Mouse (Mus musculus): ENCODE data around the gene Arhgap8.
"Not testable (repeated sequence)": the region's sequence is repeated elsewhere in the genome, so short reads cannot be mapped to it uniquely, and the experiment has no call there.

Gene Arhgap8

DNA sequence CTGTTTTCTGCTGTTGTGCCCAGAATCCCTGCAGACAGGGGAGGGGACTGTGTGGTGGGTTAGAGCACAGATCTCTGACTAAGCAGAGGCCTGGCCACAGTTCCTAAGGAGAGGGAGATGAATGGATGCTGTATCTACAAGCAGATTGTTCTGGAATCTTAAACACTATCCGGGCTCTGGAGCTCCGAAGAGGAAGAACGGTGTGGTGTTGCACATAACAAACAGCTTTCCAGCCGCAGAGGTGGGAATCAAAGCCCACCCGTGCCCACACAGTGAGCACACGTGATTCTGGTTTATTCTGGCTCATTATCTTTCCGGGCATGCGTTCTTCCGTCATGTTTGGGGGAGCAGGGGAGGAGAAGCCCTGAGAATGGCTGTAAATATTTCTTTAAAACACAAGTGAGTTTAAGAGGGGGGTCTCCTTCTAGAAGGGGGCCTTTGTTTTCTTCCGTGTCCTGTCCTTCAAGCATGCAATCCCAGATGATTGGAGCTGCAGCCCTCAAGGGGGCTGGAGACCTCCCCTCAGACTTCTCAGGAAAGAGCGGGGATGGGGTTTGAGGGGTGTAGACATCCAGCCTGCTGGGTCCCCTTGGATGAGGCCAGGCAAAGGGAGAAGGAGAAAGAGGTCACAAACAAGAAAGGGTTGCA is 16.6 kb downstream of the Arhgap8 start:
- no peak for DNase-seq (ENCODE audit: low spot score)

DNA sequence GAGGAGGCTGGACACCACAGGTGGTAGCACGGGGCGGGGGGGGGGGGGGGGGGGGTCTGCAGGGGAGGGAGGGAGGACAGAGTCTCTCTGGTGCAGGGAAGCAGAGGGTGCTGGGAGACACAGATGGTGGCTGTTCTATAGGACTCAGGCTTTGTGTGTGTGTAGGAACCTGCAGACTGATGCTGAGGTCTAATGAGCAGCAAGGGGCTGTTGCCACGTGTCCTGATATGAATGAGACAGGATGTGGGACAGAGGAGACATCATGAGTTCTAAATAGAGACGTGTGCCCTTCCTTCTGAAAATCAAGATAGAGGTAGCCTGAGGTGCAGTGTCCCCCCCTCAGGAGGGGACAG is 17.1 kb downstream of the Arhgap8 start:
- no peak for DNase-seq (ENCODE audit: low spot score)

DNA sequence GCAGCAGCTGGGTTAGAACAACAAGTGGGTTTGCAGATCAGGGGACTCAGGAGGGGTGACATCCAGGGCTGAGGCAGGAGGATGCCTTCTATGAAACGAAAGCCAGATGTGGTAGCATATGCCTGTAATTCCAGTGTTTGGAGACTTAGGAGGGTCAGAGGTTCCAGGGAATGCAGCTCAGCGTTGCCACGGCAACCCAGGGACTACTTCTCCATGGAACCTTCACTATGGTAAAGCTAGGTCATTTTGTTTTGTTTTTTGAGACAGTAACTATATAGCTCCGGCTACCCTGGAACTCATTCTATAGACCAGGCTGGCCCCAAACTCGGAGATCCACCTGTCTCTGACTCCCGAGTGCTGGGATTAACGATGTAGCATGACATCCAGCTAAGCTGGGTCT is 18.4 kb downstream of the Arhgap8 start:
- DNase-seq (ENCODE audit: low spot score) = no peak

DNA sequence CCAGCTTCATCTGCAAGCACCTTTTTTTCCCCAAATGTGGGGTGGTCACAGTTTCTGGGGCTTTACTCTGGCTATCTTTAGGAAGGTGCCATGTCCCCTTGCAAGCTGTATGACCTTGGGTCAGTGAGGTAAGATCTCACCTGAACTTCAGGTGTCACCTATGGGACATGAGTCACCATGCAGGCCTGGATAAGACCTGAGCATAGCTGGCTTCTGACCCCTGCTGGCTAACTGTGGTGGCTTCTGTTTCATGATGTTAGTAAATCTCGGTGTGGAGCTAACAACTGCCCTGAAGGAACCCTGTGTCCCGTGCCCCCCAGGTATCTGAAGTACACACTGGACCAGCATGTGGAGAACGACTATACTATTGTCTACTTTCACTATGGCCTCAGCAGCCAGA is 21.7 kb downstream of the Arhgap8 start:
- DNase-seq (ENCODE audit: low spot score) = no peak

DNA sequence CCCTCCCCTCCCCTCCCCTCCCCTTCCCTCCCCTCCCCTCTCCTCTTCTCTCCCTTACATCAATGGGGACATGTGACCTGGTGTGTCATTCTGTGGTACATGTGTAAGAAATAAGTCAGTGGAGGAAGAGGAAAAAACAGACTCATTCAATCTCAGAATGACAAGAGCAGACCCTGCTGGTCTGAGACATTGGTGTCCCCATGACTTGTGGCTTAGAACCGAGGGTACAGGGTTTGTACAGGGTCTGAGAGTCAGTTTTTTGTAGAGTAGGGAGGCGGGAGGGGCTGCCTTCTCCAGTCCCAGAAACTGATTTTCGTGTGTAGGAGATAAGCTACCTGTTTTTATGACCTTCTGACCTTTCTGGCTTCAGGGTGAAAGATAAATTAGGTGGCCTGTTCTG is 23.5 kb downstream of the Arhgap8 start:
- no peak for DNase-seq (ENCODE audit: low spot score)

DNA sequence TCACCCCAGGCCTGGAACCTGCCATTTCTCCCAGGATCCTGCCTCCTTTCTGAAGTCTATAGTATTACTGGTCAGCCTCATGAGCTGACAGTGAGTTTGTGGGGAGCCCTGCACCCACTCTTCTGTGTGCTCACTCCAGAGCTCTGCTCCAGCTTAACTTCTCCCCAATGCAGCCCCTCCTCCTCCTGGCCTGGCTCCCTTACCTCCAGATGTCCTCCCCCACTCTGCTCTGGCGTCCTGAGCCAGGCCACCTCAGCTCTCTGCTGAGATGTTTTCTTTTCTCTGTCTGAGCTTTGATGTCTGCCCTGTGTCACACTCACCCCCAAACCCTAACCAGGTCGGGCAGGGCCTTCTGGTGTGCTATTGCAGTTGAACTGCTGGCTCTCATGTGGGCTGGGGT is 24.5 kb downstream of the Arhgap8 start:
- no peak for DNase-seq (ENCODE audit: low spot score)

DNA sequence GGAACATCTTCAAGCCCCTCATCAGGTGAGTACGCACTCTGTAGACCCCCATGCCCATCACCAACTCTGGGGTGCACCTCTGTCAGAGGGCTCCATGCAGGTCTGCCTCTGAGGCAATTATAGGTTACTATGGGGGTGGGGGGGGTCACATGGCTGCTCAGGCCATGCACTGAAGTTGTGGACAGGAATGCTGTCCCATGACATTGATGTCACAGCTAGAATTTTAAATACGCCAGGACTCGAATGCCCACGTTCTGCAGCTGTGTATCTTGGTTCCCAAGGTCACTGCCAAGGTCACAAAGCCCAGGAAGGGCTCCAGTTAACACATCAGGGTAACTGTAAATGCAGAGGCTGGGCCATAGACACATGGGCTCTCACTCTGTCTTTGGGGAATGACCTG is 26.0 kb downstream of the Arhgap8 start:
- no peak for DNase-seq (ENCODE audit: low spot score)

DNA sequence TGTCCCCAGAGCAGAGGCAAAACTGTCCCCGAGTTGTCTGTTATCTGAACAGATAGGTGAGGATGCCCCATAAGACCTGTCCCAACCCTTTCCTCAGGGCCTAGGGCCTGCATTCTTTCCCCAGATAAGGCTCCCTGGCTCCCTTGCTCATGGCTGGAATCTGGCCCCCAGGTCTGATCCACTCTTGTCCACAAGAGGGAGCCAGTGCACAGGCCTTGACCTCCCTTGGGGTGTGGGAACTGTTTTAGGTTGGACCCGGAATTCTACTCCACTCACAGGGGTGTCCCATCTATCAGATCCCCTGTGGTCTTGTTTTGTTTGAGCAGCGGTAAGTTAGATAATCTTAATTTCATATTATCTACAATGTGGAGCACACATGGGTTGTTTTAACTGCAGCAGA is 35.1 kb downstream of the Arhgap8 start:
- DNase-seq (ENCODE audit: low spot score) = peak; percentile 46

DNA sequence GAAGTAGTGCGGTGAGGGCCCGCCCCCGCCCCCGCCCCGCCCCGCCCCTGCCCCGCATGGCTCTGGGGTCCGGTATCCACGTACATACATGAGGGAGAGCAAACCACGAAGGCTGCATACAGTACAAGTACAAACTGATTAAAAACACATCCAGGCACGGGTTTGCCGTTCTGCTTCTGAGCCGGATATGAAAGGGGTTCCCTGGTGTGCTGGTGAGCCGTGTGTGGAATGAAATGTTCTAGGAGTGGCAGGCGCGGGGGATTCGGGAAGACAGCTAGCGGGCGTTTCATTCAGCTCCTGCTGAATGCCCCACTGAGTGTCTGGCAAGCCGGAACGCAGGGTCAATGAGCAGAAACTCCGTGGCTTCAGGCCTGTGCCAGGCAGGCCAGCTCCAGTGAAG is 36.6 kb downstream of the Arhgap8 start:
- DNase-seq (ENCODE audit: low spot score) = no peak

DNA sequence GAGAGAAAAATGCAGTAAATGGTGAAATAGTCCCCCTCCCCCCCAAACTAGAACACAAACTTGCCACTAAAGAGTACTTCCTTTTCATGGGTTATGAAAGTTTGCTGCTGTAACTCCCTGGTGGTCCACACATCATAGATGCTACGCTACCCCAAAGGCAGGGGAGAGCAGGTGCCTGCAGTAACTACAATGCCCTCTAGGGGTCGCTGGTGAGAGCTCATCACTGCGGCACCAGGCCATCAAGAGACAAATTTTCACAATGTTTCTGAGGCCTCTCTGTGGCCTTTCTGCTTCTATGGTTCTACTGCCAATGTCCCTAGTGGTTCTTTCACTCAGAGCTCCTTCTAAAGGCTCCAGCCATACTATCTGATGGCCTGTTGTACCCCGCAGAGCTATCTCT is 38.6 kb downstream of the Arhgap8 start:
- no peak for DNase-seq (ENCODE audit: low spot score)

DNA sequence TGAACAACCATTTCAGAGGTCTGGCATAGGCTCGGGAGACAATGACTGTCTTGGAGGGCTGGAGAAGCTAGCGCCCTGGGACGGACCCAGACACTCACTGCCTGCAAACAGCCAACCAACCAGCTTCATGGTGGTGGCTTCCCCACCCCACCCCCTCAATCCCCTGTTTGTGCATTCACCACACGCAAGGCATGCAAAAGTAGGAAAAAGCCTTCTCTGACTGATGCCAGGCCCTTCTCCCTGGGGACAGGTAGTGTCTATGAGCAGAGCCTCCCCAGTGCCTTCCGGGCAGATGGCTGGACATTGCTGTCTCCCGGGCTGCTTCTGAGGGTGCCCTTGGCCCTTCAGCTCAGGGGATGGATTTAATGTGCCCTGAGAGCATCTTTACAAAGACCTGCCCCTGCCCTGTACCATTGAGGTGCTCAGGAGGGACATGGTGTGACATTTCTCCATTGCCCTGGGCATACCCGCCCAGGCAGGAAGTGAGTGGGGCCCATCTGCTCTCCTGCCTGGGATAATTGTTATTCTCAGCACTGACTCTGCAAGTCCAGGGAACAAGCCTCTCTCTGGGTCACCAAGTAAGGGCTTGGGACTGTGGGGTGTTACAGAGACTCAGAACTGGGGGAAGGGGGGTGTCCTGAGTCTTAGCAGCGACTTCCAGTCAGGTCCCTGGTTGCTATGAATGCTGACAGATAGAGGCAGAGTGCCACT is 43.0 kb downstream of the Arhgap8 start:
- no peak for DNase-seq (ENCODE audit: low spot score)

DNA sequence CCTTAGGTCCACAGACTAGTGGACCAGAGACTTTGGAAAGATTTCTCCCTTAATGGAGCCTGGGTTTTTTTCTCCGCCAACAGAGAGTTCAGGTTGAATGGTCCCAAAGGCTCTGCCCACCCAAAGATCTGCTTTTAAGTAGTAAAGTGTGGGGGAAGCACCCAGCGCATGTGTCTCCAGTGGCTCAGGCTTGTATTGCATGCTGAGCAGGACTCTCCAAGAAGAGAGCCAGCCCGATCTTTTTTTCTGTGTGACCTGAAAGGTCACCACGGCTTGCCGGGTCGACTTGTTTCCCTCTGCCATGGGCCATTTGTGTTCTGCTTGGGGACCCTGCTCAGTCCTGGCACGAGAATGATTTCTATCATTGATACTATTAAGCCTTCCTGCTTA is 43.6 kb downstream of the Arhgap8 start:
- DNase-seq (ENCODE audit: low spot score) = no peak

DNA sequence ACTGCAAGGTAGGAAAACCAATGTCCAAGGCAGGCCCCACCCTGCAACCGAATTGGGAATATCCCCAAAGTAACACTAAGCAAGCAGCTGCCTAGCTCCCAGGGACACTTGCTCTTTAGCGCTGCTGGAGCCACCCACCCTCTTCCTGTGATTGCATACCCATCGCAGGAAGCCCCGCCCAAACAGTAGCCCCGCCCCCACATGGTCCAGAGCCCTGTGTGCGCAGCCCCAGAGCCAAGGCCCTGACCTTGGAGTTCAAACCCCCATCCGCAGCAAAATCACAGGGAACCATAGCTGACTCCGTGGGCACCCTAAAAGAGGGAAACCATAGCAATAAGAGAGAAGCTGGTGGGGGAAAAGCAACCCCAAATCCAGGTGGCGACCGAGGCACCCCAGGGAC is 46.8 kb downstream of the Arhgap8 start:
- DNase-seq (ENCODE audit: low spot score) = no peak

DNA sequence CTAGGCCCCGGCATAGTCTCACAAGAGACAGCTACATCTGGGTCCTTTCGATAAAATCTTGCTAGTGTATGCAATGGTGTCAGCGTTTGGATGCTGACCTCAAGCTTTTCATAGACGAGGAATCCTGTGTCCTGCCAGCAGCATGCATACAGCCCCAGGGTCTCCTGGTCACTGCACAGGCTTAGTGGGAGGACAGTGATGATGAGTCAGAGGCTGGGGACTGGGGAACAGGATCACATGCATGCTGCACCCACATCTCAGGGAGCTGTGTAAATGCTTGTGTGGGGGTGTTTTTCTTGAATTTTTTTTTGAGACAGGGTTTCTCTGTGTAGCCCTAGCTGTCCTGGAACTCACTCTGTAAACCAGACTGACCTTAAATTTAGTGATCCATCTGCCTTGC is 48.7 kb downstream of the Arhgap8 start:
- DNase-seq (ENCODE audit: low spot score) = not testable (repeated sequence)

DNA sequence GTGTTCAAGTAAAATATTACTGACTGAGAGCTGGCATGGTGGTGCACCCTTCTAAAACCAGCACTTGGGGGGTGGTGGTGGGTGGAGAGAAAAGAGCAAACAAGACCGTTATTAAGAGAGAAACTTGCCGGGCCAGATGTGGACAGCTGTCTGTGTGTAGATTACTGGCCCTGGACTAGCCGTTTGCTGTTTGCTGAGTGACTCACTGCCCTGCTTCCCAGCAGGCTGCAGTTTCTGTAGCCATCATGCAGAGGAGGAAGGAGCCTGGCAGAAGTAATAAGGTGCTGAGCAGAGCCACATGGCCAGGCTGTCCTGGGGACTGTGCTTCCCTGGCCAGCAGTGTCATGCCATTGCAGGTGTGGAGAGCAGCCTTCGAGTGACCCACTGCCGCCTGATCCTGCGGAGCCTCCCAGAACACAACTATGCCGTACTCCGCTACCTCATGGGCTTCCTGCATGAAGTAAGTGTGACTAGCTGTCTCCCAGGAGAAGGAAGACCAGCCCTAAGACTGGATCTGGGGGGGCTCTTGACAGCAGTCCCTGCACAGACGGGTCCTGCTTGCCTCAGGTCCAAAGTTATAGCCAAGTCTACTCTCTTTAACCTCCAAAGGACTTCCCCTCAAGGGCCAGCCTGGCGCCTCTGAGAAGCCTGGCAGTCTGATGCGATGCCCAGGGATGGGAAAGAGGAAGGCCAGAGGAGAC is 49.9 kb downstream of the Arhgap8 start:
- no peak for DNase-seq (ENCODE audit: low spot score)

DNA sequence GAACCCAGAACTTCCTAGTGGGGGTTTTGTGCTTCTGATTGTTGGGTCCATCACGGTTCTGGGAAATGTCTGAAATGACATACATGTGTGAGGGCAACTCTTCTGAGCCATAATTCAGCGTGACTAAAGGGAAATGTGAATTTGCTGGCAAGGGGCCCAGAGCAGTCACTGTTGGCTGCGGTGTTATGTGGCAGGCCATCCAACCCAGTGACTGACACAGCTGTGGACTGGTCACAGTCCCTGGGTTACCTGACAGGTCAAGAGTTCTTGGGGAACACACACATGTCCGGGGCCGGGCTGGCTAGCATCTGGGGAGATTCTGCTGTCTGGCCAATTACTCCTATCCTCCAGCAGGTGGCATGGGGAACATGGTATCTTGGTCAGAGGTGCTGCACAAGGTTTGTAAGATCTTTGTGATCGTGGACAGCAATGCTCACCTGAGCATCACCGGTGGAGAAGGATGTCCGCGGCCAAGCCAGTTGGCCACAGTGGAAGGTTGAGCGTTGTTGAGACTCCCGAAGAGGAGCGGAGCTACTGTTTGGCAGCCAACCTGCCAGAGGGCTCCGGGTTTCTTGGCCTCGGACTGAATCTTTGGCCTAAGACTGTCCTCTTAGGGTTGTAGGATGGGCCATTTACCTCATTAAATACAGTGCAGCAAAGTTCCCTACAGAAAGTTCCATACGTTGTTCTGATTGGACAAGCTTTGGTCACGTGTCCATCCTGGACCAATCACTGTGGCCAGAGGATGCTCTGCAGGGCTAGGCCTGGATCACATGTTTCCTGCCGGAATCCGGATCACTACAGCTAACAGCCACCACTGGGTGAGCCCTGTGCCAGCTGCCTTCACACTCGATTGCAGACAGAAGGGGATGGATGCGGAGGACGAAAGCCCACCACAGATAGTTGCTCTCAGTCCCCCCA is 52.6 kb downstream of the Arhgap8 start:
- no peak for DNase-seq (ENCODE audit: low spot score)

DNA sequence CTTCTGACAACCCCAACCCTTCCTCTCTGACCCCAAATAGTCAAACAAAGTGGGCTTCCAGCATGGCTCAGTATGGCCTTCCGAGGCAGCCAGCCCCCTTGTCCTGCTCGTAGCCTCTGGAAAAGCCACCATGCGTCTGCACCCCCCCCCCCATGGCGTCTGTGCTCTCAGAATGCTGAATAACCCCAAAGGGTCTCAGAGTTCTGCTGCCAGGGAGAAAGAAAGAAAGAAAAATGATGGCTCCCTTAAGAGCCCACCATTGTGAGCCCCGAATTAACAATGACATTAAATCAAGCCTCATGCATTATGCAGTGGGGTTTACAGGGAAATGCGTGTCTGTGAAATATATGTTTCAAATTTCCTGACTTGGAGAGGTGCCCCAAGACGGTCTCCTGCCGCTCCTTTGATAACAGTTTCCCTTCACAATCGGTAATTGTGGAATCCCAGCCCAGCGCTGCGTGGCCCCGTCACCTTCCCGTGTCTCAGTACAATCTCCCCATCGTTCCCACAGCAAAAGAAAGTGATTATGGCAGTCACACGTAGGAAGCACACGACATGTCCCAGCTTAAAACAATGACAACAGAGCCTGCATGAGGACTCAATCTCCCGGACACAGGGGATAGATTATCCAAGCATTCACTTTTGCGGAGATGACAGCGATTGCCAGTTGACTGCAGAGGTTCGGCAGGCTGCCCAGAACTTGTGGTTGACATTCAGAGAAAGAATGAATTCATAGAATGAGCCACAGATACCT is 55.7 kb downstream of the Arhgap8 start:
- no peak for DNase-seq (ENCODE audit: low spot score)

DNA sequence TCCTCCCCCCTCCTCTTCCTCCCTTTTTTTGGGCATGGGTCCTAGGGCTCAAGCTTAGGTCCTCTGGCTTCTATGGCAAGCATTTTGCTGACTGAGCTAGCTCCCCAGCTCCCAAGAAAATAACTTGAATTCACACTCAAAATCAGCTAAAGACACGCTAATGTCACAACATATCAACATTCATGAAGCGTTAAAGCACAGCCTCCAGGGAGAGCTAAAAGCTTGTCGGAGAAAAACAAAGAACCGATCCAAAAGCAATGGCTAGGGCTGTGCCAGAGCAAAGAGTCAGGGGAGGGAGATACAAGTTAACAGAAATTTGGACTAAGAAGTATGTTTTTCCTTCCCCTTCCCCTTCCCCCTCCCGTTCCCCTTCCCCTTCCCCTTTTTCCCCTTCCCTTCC is 58.7 kb downstream of the Arhgap8 start:
- DNase-seq (ENCODE audit: low spot score) = no peak

DNA sequence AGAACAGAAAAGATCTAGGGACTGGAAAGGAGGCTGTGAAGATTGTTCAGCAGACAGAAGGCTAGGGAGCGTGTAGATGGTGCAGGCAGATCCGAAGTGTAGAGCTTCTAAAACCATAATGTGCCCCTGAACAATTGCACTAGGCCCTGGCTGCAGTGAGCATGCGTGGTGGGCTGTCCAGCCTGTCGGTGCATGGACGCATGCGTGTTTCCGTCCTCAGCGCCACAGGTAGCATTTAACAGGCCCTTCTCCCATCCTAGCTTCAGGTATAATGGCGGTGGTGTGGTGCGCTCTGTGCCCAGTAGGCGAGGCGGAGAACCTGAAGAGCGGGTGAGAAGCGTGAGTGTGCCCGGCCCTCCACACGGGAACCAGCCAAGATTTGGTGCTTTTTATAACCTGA is 65.0 kb downstream of the Arhgap8 start:
- DNase-seq (ENCODE audit: low spot score) = no peak

DNA sequence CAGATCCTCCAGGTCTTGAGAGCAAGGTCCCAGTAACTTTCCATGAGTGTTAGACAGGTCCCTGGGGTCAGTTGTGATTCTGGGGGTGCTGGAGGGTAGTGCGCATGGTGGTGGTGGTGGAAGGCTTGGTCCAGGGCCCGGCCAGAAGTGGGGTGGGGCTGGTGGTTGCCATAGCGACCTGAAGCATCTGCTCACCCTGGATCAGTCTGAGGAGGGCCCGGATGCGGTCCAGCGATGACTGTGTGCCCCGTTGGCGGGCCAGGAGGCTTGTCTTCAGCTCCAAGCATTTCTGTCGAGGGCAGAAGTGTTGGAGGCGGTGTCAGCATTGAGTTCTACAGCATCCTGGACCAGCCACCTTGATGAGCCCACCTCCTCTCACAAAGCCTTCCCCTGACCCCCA is 67.3 kb downstream of the Arhgap8 start:
- no peak for DNase-seq (ENCODE audit: low spot score)

DNA sequence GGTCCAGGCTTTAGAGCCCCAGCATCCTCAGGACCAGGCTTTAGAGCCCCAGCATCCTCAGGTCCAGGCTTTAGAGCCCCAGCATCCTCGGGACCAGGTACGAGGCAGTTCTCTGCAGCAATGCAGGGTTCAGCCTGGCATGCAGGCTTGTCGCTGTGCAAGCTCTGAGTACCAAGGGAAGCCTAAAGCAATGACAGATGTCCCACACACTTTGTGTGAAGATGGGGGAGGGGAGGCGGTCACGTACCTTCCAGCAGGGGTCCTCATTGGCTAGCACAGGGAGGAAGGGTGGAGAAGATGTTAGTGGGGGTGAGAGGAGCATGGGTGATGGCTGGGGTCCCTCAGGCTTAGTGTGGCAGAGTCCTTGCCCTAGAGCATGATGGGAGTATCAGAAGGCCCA is 73.8 kb downstream of the Arhgap8 start:
- no peak for DNase-seq (ENCODE audit: low spot score)

DNA sequence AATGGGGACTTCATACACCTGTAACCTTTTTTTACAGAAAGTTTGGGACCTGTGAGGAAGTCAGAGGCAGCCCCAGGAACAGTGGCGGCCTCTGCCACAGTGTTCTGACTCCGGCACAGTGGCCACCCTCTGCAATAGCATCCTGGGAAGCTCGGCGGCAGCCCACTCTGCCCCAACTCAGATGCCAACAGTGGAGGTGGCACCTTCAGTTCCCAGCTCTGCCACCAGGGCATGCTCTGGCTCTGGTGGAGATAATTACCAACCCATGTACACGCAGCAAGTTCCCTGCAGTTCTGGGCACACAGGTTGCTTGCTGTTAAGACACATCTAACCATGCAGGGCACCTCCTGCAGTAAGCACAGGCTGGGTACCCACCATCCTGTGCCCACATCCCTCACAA is 80.3 kb downstream of the Arhgap8 start:
- no peak for DNase-seq (ENCODE audit: low spot score)
